Mouse (Mus musculus) heart, postnatal 0 days (tissue): ENCODE results near the gene Frmd4b. TPM values are rescaled to one million over a fixed set of nuclear protein-coding genes. Genes with fewer than 3 reads are reported as not detected.
A peak's percentile ranks its signal among the peaks of the same experiment; 100 is the strongest.
"Not testable (repeated sequence)": the region's sequence is repeated elsewhere in the genome, so short reads cannot be mapped to it uniquely, and the experiment has no call there.

Source experiments
- ATAC-seq: fragments of 200-750 bp; cut with Nextera tagmentation; 2 replicates; pipeline ENCODE4 v1.8.0; 2017; ENCODE audit warnings: low read depth, moderate number of reproducible peaks, moderate library complexity; ENCODE audit not compliant: insufficient read depth
- DNase-seq: peaks from one replicate; pipeline ENCODE4 v3.0.0-alpha.2; 2016; ENCODE audit warnings: low spot score
- H3K27ac ChIP-seq: fragments of 300-500 bp; sonication (generic); 2 replicates; pipeline ENCODE4 v1.5.1; 2014; ENCODE audit warnings: low read depth, mild to moderate bottlenecking
- H3K27me3 ChIP-seq: fragments of 300-500 bp; sonication (generic); 2 replicates; pipeline ENCODE4 v1.6.1; 2014; ENCODE audit warnings: low read length, mixed read lengths; ENCODE audit not compliant: control insufficient read depth, insufficient read depth
- H3K36me3 ChIP-seq: fragments of 300-500 bp; sonication (generic); replicated peaks from 2 replicates; pipeline ENCODE4 v1.6.1; 2014; ENCODE audit warnings: low read length, mixed read lengths; ENCODE audit not compliant: control insufficient read depth, insufficient read depth
- H3K4me1 ChIP-seq: fragments of 300-500 bp; sonication (generic); 2 replicates; pipeline ENCODE4 v1.6.1; 2014; ENCODE audit warnings: antibody characterized with exemption; ENCODE audit not compliant: control insufficient read depth, insufficient read depth
- H3K4me2 ChIP-seq: fragments of 300-500 bp; sonication (generic); 2 replicates; pipeline ENCODE4 v1.6.1; 2014; ENCODE audit warnings: low read depth, mild to moderate bottlenecking, low read length, moderate library complexity
- H3K4me3 ChIP-seq: fragments of 300-500 bp; sonication (generic); 2 replicates; pipeline ENCODE4 v1.5.1; 2014; ENCODE audit warnings: low read depth, low read length
- H3K9ac ChIP-seq: fragments of 300-500 bp; sonication (generic); replicated peaks from 2 replicates; pipeline ENCODE4 v1.6.1; 2014; ENCODE audit warnings: low read depth, low read length, mixed read lengths
- H3K9me3 ChIP-seq: fragments of 300-500 bp; sonication (generic); replicated peaks from 2 replicates; pipeline ENCODE4 v1.6.1; 2016; ENCODE audit warnings: low read length; ENCODE audit not compliant: control insufficient read depth
- CTCF ChIP-seq: IDR thresholded peaks from 2 replicates; pipeline ENCODE4 v1.5.1; 2016; ENCODE audit warnings: antibody characterized with exemption, control low read depth, low read depth
- EP300 ChIP-seq: IDR thresholded peaks from 2 replicates; pipeline ENCODE4 v1.6.1; 2016; ENCODE audit warnings: antibody characterized with exemption, low read depth
- WGBS: fragments of 180-500 bp; shearing (Covaris S2); extraction: QIAGEN DNeasy Blood & Tissue Kit; methylation state at CpG from one replicate; pipeline ENCODE4 v1.1.7; 2014; 5-methylcytosine and 5-hydroxymethylcytosine counted together
- polyA plus RNA-seq: library from polyadenylated mRNA; unstranded; fragments of >200 nt; fragmentation: Nextera tagmentation; extraction: Ambion mirVana; gene quantifications from 2 replicates; pipeline ENCODE4 v1.2.1, GENCODE M21; 2015
- total RNA-seq: library from RNA; depleted of rRNA; stranded (reverse); fragments of >200 nt; gene quantifications from 2 replicates; pipeline ENCODE4 v1.2.3, GENCODE M21; 2014; ENCODE audit warnings: low replicate concordance

Frmd4b gene
- total and polyA plus RNA-seq, 2 experiments from 2014 or later = 6.2 to 19.0 TPM

DNA sequence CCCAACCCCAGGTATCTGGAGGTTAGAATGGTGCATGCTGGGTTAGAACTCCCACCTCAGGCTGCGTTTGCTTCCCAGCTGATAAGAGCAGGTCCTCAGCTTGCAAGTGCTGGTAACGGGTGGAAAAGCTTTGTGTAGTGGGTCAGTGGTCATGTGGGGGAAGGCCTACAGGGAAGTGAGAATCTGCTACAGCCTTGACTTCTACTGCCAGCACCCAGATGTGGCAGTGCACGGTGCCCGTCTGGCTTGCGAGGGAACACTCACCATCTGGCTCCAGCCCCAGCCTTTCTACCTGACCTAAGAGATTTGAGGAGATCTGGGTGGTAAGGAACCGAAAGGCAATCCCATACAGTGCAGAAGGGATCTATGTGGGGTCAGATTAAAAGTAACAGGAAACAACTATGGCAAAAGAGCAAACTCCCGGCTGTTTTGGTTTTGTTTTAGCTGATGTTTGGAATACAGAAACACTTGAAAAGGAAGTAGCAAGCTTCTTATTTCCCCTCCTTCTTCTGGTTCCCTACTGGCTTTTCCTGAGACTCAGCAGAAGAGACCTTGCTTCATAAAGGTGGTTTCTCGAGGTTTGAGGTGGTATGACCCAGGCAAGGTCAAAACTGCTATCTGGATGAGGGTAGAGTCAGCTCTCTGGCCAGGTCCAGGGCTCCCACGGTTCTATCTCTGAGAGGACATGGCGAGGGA lies 185.9 kb downstream of the Frmd4b start:
- no peak overlapping the region; the same call in 1 of the 2 replicates for H3K27ac ChIP-seq
- H3K4me2 ChIP-seq = no peak overlapping the region
- no peaks in the 10 kb centered on the region for H3K36me3 ChIP-seq
- ATAC-seq (no peak), DNase-seq (no peak)
- no peak overlapping the region for H3K4me3 ChIP-seq
- no peaks in the 10 kb centered on the region for H3K27me3 ChIP-seq
- peaks cover 11% of the 10 kb centered on the region for H3K4me1 ChIP-seq
- no peaks in the 10 kb centered on the region for H3K9me3 ChIP-seq
- TF ChIP-seq CTCF (no peak), EP300 (no peak)
- H3K9ac ChIP-seq = no peak overlapping the region
- 68% methylated on average over 10 of the region's 10 CpGs for WGBS

GRCm38 (mm10) chr6:97430519-97430918 lies 186.8 kb downstream of the Frmd4b start:
- no peak for DNase-seq
- TF ChIP-seq EP300 (no peak), CTCF (no peak)
- H3K4me1 ChIP-seq = peaks cover 11% of the 10 kb centered on the region
- ATAC-seq = no peak
- no peak overlapping the region for H3K9ac ChIP-seq
- H3K27me3 ChIP-seq = no peaks in the 10 kb centered on the region
- no peak overlapping the region for H3K4me3 ChIP-seq
- 32% methylated on average over 6 of the region's 6 CpGs for WGBS
- H3K4me2 ChIP-seq = no peak overlapping the region
- no peaks in the 10 kb centered on the region for H3K36me3 ChIP-seq
- no peaks in the 10 kb centered on the region for H3K9me3 ChIP-seq
- H3K27ac ChIP-seq = peak overlapping the region; percentile 31; the same call in 1 of the 2 replicates

DNA sequence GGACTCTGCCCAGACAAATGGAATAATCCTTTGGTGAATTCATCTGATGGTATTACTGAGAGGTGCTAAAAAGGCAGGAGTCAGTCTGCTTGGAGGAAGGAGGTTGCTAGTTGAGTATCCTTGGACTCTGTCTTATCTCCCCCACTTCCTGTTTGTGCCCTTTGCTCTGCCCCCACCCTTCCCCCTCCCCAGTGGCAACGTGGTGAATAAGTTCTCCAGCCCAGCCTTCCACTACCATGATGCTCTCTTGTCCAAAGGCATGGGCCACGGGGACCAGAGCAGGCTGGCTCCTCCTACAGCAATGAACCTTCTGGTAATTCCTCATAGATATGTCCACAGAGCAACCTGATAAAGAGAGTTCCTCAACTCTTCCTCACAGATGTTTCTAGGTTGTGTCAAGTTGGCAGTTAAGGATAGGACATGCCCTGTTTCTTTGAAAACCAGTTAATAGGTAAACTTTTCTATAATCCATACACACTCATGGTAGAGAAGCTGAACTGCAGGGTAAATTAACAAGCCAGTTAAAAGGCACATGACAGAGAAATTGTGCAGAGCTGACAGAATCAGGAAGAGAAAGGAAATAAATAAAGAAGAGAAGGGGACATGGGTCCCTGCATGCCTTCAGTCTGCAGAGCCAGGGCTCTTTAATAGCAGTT lies 187.5 kb downstream of the Frmd4b start:
- H3K27me3 ChIP-seq = no peaks in the 10 kb centered on the region
- TF ChIP-seq CTCF = no peak
- no peak for TF ChIP-seq EP300
- H3K9ac ChIP-seq = no peak overlapping the region
- DNase-seq (no peak), ATAC-seq (no peak)
- no peaks in the 10 kb centered on the region for H3K36me3 ChIP-seq
- peak overlapping the region; percentile 31; the same call in 1 of the 2 replicates for H3K27ac ChIP-seq
- H3K4me2 ChIP-seq = no peak overlapping the region
- 25% methylated on average over 2 of the region's 2 CpGs for WGBS
- peaks cover 11% of the 10 kb centered on the region for H3K4me1 ChIP-seq
- H3K9me3 ChIP-seq = no peaks in the 10 kb centered on the region
- no peak overlapping the region for H3K4me3 ChIP-seq

GRCm38 (mm10) chr6:97419771-97420446 lies 197.4 kb downstream of the Frmd4b start:
- H3K4me3 ChIP-seq = no peak overlapping the region
- no peaks in the 10 kb centered on the region for H3K9me3 ChIP-seq
- H3K4me1 ChIP-seq = no peaks in the 10 kb centered on the region
- H3K36me3 ChIP-seq = no peaks in the 10 kb centered on the region
- DNase-seq = peak; percentile 39
- no peak overlapping the region for H3K27ac ChIP-seq
- no peaks in the 10 kb centered on the region for H3K27me3 ChIP-seq
- H3K9ac ChIP-seq = no peak overlapping the region
- TF ChIP-seq CTCF (peak; percentile 80), EP300 (no peak)
- ATAC-seq = peak; percentile 71
- WGBS = 51% methylated on average over 7 of the region's 7 CpGs
- H3K4me2 ChIP-seq = no peak overlapping the region

GRCm38 (mm10) chr6:97416972-97417554 lies 200.3 kb downstream of the Frmd4b start:
- no peaks in the 10 kb centered on the region for H3K36me3 ChIP-seq
- ATAC-seq = peak; percentile 69; the same call in 1 of the 2 replicates
- no peaks in the 10 kb centered on the region for H3K9me3 ChIP-seq
- no peak overlapping the region for H3K4me2 ChIP-seq
- H3K4me1 ChIP-seq = no peaks in the 10 kb centered on the region
- H3K9ac ChIP-seq = no peak overlapping the region
- H3K27ac ChIP-seq = no peak overlapping the region
- TF ChIP-seq EP300 = no peak
- TF ChIP-seq CTCF = peak; percentile 97
- no peaks in the 10 kb centered on the region for H3K27me3 ChIP-seq
- DNase-seq = peak; percentile 77
- 61% methylated on average over 13 of the region's 13 CpGs for WGBS
- H3K4me3 ChIP-seq = no peak overlapping the region

DNA sequence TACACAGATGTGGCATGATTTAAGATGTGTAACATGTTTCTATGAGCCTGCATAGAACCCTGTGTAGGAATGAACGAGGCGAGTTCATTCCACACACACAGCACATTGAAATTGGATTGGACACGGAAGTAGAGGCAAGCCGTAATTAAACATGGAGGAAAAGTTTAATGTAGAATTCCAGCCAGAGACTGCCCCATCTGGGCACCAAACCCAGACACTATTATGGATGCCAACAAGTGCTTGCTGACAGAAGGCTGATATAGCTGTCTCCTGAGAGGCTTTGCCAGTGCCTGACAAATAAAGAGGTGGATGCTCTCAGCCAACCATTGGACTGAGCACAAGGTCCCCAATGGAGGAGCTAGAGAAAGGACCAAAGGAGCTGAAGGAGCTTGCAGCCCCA lies 201.8 kb downstream of the Frmd4b start:
- H3K9me3 ChIP-seq, H3K4me1 ChIP-seq, H3K4me2 ChIP-seq, H3K9ac ChIP-seq, H3K4me3 ChIP-seq, DNase-seq, H3K27me3 ChIP-seq, H3K36me3 ChIP-seq, H3K27ac ChIP-seq, ATAC-seq: not testable (repeated sequence)
- 81% methylated on average over 4 of the region's 4 CpGs for WGBS
